Mouse (Mus musculus): ENCODE data around the gene Gast.
"Not testable (repeated sequence)": the region's sequence is repeated elsewhere in the genome, so short reads cannot be mapped to it uniquely, and the experiment has no call there.

DNA sequence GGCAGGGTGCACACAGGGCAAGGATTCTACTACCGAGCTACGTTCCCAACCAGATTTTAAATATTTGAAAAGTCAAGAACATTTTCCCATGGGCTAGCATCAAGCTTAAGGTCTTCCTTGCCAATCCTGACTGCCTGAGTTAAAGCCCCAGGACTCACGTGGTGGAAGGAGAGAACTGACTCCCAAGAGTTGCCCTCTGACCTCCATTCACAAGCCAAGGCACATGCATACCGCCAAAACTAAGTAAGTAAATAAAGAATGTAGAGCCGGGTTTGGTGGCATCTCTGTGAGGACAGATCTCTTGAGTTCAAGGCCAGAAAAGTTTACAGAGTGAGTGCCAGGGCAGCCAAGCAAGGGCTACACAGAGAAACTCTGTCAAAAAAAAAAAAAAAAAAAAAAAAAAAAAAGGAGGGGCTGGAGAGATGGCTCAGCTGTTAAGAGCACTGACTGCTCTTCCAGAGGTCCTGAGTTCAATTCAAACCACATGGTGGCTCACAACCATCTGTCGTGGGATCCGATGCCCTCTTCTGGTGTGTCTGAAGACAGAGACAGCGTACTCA is 3.3 kb upstream of the Gast start:
- not testable (repeated sequence) for TF ChIP-seq POLR2A (IDR thresholded peaks at IDR 0.05; ENCODE audit: borderline replicate concordance, extremely low read depth, low read depth, low read length); CTCF (IDR thresholded peaks at IDR 0.05; ENCODE audit: insufficient read depth, low read length)

All from lung, adult 2 months (tissue).